Mouse (Mus musculus) MEL (cell line): ENCODE data around the gene Tesc. TPM values are rescaled to one million over a fixed set of nuclear protein-coding genes. Genes with fewer than 3 reads are reported as not detected.

Source experiments
- DNase-seq: peaks from one replicate; pipeline ENCODE4 v3.0.0; 2011; ENCODE audit warnings: low read depth, low spot score
- H3K27ac ChIP-seq: 2 replicates; pipeline ENCODE4 v1.5.1; 2012; ENCODE audit warnings: low read depth, mild to moderate bottlenecking, control low read depth, low read length, moderate library complexity; ENCODE audit not compliant: control insufficient read depth
- H3K27me3 ChIP-seq, 2 experiments: fragments of 150-350 bp in 1 of 2; sonication (generic) in 1 of 2; 2 replicates each; pipeline ENCODE4 v1.6.1; 2012; ENCODE audit warnings: low read length in 2 of 2, mild to moderate bottlenecking in 2 of 2, improper control_type of control experiment in 1 of 2, moderate library complexity in 1 of 2; ENCODE audit not compliant: insufficient read depth in 2 of 2, control insufficient read depth in 1 of 2
- H3K36me3 ChIP-seq, 2 experiments: 2 replicates each; pipeline ENCODE4 v1.6.1; 2012 to 2014; ENCODE audit warnings: low read length in 2 of 2, improper control_type of control experiment in 1 of 2, inconsistent platforms in 1 of 2, mild to moderate bottlenecking in 1 of 2; ENCODE audit not compliant: insufficient read depth in 2 of 2, control insufficient read depth in 1 of 2
- H3K4me1 ChIP-seq, 2 experiments: fragments of 150-350 bp in 1 of 2; sonication (generic) in 1 of 2; 2 replicates each; pipeline ENCODE4 v1.6.1; 2012; ENCODE audit warnings: low read length in 2 of 2, improper control_type of control experiment in 1 of 2, mild to moderate bottlenecking in 1 of 2; ENCODE audit not compliant: insufficient read depth in 2 of 2, control insufficient read depth in 1 of 2
- H3K4me3 ChIP-seq, 2 experiments: fragments of 150-350 bp in 1 of 2; sonication (generic) in 1 of 2; 2 replicates each; pipeline ENCODE4 v1.5.1; 2012; ENCODE audit warnings: low read depth in 2 of 2, low read length in 2 of 2, mild to moderate bottlenecking in 2 of 2, moderate library complexity in 2 of 2, control low read depth in 1 of 2, improper control_type of control experiment in 1 of 2; ENCODE audit not compliant: control insufficient read depth in 1 of 2, insufficient read depth in 1 of 2
- H3K79me2 ChIP-seq: 2 replicates; pipeline ENCODE4 v1.6.1; 2012; ENCODE audit warnings: mild to moderate bottlenecking, low read length, moderate library complexity; ENCODE audit not compliant: control insufficient read depth, poor library complexity, insufficient read depth
- H3K9ac ChIP-seq: 2 replicates; pipeline ENCODE4 v1.6.1; 2012; ENCODE audit warnings: low read depth, mild to moderate bottlenecking, control low read depth, low read length, moderate library complexity; ENCODE audit not compliant: control insufficient read depth, poor library complexity, severe bottlenecking
- H3K9me3 ChIP-seq: fragments of 150-350 bp; sonication (generic); replicated peaks from 2 replicates; pipeline ENCODE4 v1.6.1; 2012; ENCODE audit warnings: mild to moderate bottlenecking, low read length, improper control_type of control experiment, moderate library complexity; ENCODE audit not compliant: insufficient read depth
- CHD1 ChIP-seq: IDR thresholded peaks from 2 replicates; pipeline ENCODE4 v1.6.1; 2012; ENCODE audit warnings: low read depth, mild to moderate bottlenecking, inconsistent platforms, low read length, improper control_type of control experiment
- CHD2 ChIP-seq: IDR thresholded peaks from 2 replicates; pipeline ENCODE4 v1.6.1; 2011; ENCODE audit warnings: low read length, improper control_type of control experiment
- E2F4 ChIP-seq: IDR thresholded peaks from 2 replicates; pipeline ENCODE4 v1.6.1; 2011; ENCODE audit warnings: low read depth, low read length, improper control_type of control experiment, borderline replicate concordance
- ELF1 ChIP-seq: IDR thresholded peaks from 2 replicates; pipeline ENCODE4 v1.6.1; 2014; ENCODE audit warnings: low read depth, mild to moderate bottlenecking, inconsistent platforms, low read length, improper control_type of control experiment, moderate library complexity
- EP300 ChIP-seq, 2 experiments: IDR thresholded peaks; 2 replicates each; pipeline ENCODE4 v1.6.1; 2011; ENCODE audit warnings: improper control_type of control experiment in 2 of 2, low read length in 2 of 2, low read depth in 1 of 2, mild to moderate bottlenecking in 1 of 2
- JUND ChIP-seq: IDR thresholded peaks from 2 replicates; pipeline ENCODE4 v1.6.1; 2011; ENCODE audit warnings: low read depth, mild to moderate bottlenecking, improper control_type of control experiment, low read length
- MAFK ChIP-seq: IDR thresholded peaks from 2 replicates; pipeline ENCODE4 v1.6.1; 2011; ENCODE audit warnings: low read depth, mild to moderate bottlenecking, low read length, improper control_type of control experiment, borderline replicate concordance
- MEF2A ChIP-seq: IDR thresholded peaks from 2 replicates; pipeline ENCODE4 v1.6.1; 2014; ENCODE audit warnings: low read depth, mild to moderate bottlenecking, inconsistent platforms, low read length, improper control_type of control experiment; ENCODE audit not compliant: poor library complexity, insufficient replicate concordance, severe bottlenecking; ENCODE audit errors: extremely low read depth
- MXI1 ChIP-seq: IDR thresholded peaks from 2 replicates; pipeline ENCODE4 v1.6.1; 2011; ENCODE audit warnings: mild to moderate bottlenecking, low read depth, low read length, improper control_type of control experiment
- MYC ChIP-seq: IDR thresholded peaks from 2 replicates; pipeline ENCODE4 v1.6.1; 2011; ENCODE audit warnings: low read depth, mild to moderate bottlenecking, low read length, improper control_type of control experiment, moderate library complexity
- POLR2AphosphoS2 ChIP-seq: IDR thresholded peaks from 2 replicates; pipeline ENCODE4 v1.6.1; 2011; ENCODE audit warnings: low read length, improper control_type of control experiment
- RCOR1 ChIP-seq: IDR thresholded peaks from 2 replicates; pipeline ENCODE4 v1.6.1; 2012; ENCODE audit warnings: low read depth, mild to moderate bottlenecking, inconsistent platforms, low read length, improper control_type of control experiment
- SMC3 ChIP-seq: IDR thresholded peaks from 2 replicates; pipeline ENCODE4 v1.6.1; 2011; ENCODE audit warnings: low read depth, low read length, improper control_type of control experiment
- TBP ChIP-seq: IDR thresholded peaks from 2 replicates; pipeline ENCODE4 v1.8.0; 2011; ENCODE audit warnings: low read depth, low read length, improper control_type of control experiment
- polyA plus RNA-seq, 2 experiments: library from polyadenylated mRNA; stranded (reverse) in 1 of 2; unstranded in 1 of 2; fragments of >175 nt in 1 of 2; fragments of >200 nt in 1 of 2; gene quantifications; 2 replicates each; pipeline versions ENCODE4 v1.2.1 to v1.2.4; 2012; ENCODE audit warnings: low replicate concordance in 2 of 2, low read depth in 1 of 2; ENCODE audit not compliant: insufficient read length in 2 of 2, insufficient read depth in 1 of 2, missing spikeins in 1 of 2
- total RNA-seq: library from RNA; depleted of rRNA; stranded (reverse); fragments of 300-350 nt; gene quantifications from 2 replicates; pipeline ENCODE4 v1.2.3, GENCODE M21; 2012

Gene Tesc
- total and polyA plus RNA-seq, 3 experiments, result 0.07 TPM; not detected in 2

DNA sequence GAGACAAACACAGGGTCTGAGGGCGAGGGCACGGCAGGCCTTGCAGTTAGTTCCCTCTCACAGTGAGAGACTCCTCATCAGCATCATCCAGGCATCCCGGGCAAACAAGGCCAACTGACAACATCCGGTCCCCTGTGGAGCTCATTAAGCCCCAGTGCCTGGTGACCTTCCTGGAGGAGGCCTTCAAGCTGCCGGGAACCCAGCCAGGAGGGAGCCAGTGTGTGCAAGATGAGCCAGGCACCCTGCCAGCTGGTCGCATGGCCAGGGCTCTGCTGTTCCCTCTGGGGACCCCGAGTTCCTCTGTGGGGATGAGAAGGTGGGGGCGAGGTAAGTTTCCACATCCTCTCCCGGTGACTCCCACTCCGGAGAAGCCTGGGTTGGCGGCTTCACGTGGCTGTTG lies 12.5 kb upstream of the Tesc start:
- no peak for DNase-seq
- Histone ChIP-seq H3K27ac (no peak overlapping the region), H3K9me3 (no peaks in the 10 kb centered on the region), H3K9ac (no peak overlapping the region), H3K36me3 (no peaks in the 10 kb centered on the region), H3K4me1 (no peaks in the 10 kb centered on the region), H3K27me3 (no peaks in the 10 kb centered on the region), H3K79me2 (no peaks in the 10 kb centered on the region), H3K4me3 (no peak overlapping the region)
- no peak for TF ChIP-seq ELF1
- no peak for TF ChIP-seq E2F4
- TF ChIP-seq RCOR1, result no peak
- no peak for TF ChIP-seq MAFK
- TF ChIP-seq JUND, result no peak
- no peak for TF ChIP-seq SMC3
- TF ChIP-seq POLR2AphosphoS2, result no peak
- TF ChIP-seq TBP, result no peak
- no peak for TF ChIP-seq CHD1
- no peak for TF ChIP-seq MEF2A
- no peak for TF ChIP-seq EP300 (IDR thresholded peaks at IDR 0.05; ENCODE audit: low read depth in 1 of 2, low read length in 2 of 2)

DNA sequence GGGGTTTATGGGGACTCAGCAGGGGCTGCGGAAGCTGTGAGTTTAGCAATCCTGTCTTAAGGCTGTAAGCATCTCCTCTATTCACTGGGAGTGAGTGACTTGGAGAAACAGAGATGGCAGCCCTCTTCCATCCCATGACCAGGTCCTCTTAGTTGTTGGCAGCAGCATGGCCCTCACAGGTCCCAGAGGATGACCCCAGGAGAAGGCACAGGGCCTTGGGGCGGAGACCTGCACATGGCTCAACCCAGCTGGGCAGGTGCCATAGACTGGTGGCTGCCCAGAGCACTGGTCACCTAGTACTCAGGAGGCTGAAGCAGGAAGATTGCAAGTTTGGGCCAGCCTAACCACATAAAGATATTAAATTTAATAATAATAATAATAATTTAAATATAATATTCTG lies 11.9 kb upstream of the Tesc start:
- H3K27ac ChIP-seq, result no peak overlapping the region
- TF ChIP-seq MXI1 (no peak), CHD2 (no peak), MYC (no peak), SMC3 (no peak)
- H3K4me3 ChIP-seq, result no peak overlapping the region
- H3K36me3 ChIP-seq, result no peaks in the 10 kb centered on the region
- no peaks in the 10 kb centered on the region for H3K9me3 ChIP-seq
- no peak for DNase-seq
- H3K79me2 ChIP-seq, result no peaks in the 10 kb centered on the region
- H3K4me1 ChIP-seq, result no peaks in the 10 kb centered on the region
- no peak overlapping the region for H3K9ac ChIP-seq
- H3K27me3 ChIP-seq, result no peaks in the 10 kb centered on the region

DNA sequence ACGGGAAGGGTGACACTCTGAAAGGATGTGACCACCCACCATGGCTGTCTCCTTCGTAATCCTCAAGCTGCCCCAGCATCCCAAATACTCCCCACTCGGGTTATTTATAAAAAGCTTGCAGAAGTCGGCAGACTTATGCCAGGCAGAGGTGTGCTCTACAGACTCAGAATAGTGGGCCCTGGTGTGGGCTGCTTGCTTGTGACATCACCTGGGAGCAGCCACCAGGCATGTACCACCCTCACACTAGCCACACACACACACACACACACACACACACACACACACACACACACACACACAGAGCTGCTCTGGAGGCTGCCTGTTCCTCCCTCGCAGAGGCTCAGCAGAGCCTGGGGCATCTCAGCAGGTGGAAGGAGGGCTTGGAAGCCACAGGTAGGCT lies 10.0 kb upstream of the Tesc start:
- no peak for DNase-seq
- Histone ChIP-seq H3K36me3 (no peaks in the 10 kb centered on the region), H3K4me3 (no peak overlapping the region), H3K27ac (no peak overlapping the region), H3K79me2 (no peaks in the 10 kb centered on the region), H3K9ac (no peak overlapping the region), H3K4me1 (no peaks in the 10 kb centered on the region), H3K27me3 (no peaks in the 10 kb centered on the region), H3K9me3 (no peaks in the 10 kb centered on the region)
- no peak for TF ChIP-seq CHD1
- TF ChIP-seq E2F4, result no peak
